ENCODE assay signal across 9 mouse cellular contexts in the genomic region with DNA sequence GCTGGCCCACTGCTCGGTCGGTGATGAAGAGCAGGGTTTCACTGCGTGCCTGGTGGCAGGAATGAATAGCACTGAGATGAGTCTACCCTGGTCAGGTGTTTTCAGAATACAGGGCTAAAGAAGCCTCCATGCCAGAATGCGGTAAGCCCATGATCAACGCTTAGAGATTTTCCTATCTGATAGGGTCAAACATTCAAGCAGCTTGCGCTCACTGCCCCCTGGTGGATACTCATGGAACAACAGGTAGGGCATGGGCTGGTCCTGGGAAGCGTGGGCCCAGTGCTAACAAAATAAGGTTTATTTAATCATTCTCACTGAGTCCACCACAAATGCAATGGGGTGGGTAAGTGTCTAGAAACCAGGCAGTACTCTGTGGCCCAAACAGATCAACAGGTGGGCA. TPM values are rescaled to one million over a fixed set of nuclear protein-coding genes. Genes with fewer than 3 reads are reported as not detected.
A peak's percentile ranks its signal among the peaks of the same experiment; 100 is the strongest.
DNase-seq lines count a peak whose midpoint lies in the region; ATAC-seq and TF ChIP-seq lines count a peak whose summit lies in the region.
"Had no signal": no experiment of that assay in that cellular context is flagged by ENCODE, and none has a peak within 500 bp of the region (broad histone marks: within the 10 kb centered on the region; RNA-seq: fewer than 3 reads in every experiment).

No protein-coding gene starts in this region.

- no peak overlapping the region for H3K4me3 ChIP-seq in E14TG2a.4 (replicated peaks; ENCODE audit: low read length)
- H3K4me3 ChIP-seq in embryonic facial prominence, embryonic 14.5 days (ENCODE audit: low read depth, low read length), result no peak overlapping the region
- H3K4me3 ChIP-seq in lung, embryonic 14.5 days (ENCODE audit: low read depth, low read length), result no peak overlapping the region
- H3K4me3 ChIP-seq: heart, embryonic 13.5 days had no signal

- H3K27ac ChIP-seq in embryonic facial prominence, embryonic 14.5 days (replicated peaks; ENCODE audit: low read depth, low read length), result no peak overlapping the region
- no peak overlapping the region for H3K27ac ChIP-seq in lung, embryonic 14.5 days (ENCODE audit: low read depth)
- H3K27ac ChIP-seq: heart, embryonic 13.5 days had no signal

- H3K36me3 ChIP-seq in E14TG2a.4 (ENCODE audit: insufficient read depth, low read length), result no peaks in the 10 kb centered on the region
- no peaks in the 10 kb centered on the region for H3K36me3 ChIP-seq in embryonic facial prominence, embryonic 14.5 days (ENCODE audit: control insufficient read depth, insufficient read depth, low read length)
- H3K36me3 ChIP-seq in lung, embryonic 14.5 days (ENCODE audit: insufficient read depth), result no peaks in the 10 kb centered on the region
- H3K36me3 ChIP-seq: heart, embryonic 13.5 days had no signal

- 28% methylated on average over 7 of the region's 7 CpGs for whole genome bisulfite sequencing in embryonic facial prominence, embryonic 14.5 days
- 26% methylated on average over 7 of the region's 7 CpGs for WGBS in lung, embryonic 14.5 days

- H3K9ac ChIP-seq in embryonic facial prominence, embryonic 14.5 days (ENCODE audit: low read depth, low read length), result no peak overlapping the region
- no peak overlapping the region for H3K9ac ChIP-seq in lung, embryonic 14.5 days
- H3K9ac ChIP-seq: heart, embryonic 13.5 days had no signal

- H3K9me3 ChIP-seq in E14TG2a.4 (ENCODE audit: low read length), result no peaks in the 10 kb centered on the region
- no peaks in the 10 kb centered on the region for H3K9me3 ChIP-seq in embryonic facial prominence, embryonic 14.5 days (ENCODE audit: control insufficient read depth, low read length)
- H3K9me3 ChIP-seq in lung, embryonic 14.5 days (ENCODE audit: low read depth, low read length), result no peaks in the 10 kb centered on the region
- H3K9me3 ChIP-seq: heart, embryonic 13.5 days had no signal

- intact Hi-C loops in heart, postnatal 14 days (cut with DNase I), result loop anchor here (2.0 kb wide), 1 partner anchor 40 kb away; no protein-coding TSS in a partner anchor

- TF ChIP-seq CTCF in E14TG2a.4 (conservative IDR thresholded peaks at IDR 0.05; ENCODE audit: low read length), result peak; percentile 97
- peak; percentile 99 for TF ChIP-seq CTCF in lung, embryonic 14.5 days (IDR thresholded peaks at IDR 0.05; ENCODE audit: low read depth)

- peaks cover 45% of the 10 kb centered on the region for H3K4me1 ChIP-seq in E14TG2a.4 (replicated peaks; ENCODE audit: low read depth, low read length)
- no peaks in the 10 kb centered on the region for H3K4me1 ChIP-seq in embryonic facial prominence, embryonic 14.5 days (ENCODE audit: control insufficient read depth, insufficient read depth, low read length)
- no peaks in the 10 kb centered on the region for H3K4me1 ChIP-seq in lung, embryonic 14.5 days (ENCODE audit: insufficient read depth)

- no peak overlapping the region for H3K4me2 ChIP-seq in embryonic facial prominence, embryonic 14.5 days (ENCODE audit: low read depth, low read length)
- no peak overlapping the region for H3K4me2 ChIP-seq in lung, embryonic 14.5 days
- H3K4me2 ChIP-seq: heart, embryonic 13.5 days had no signal

- DNase-seq in adrenal gland, postnatal 4 days (ENCODE audit: low spot score in 2 of 2), result peak; percentile 46 to 63
- peak; percentile 51 for DNase-seq in embryonic facial prominence, embryonic 14.5 days (ENCODE audit: low spot score)
- DNase-seq in heart, postnatal 14 days, result peak; percentile 78 to 88
- DNase-seq in kidney, postnatal 4 days, result peak; percentile 89 to 90
- DNase-seq in lung, embryonic 14.5 days, result peak; percentile 89
- peak; percentile 39 for DNase-seq in retina, adult 2 months (ENCODE audit: low read depth, low spot score)
- DNase-seq in thymus, postnatal 25 days, result peak; percentile 78

- H3K27me3 ChIP-seq in E14TG2a.4 (ENCODE audit: insufficient read depth, low read length), result peaks cover 3% of the 10 kb centered on the region; the same call in 1 of the 2 replicates
- no peaks in the 10 kb centered on the region for H3K27me3 ChIP-seq in embryonic facial prominence, embryonic 14.5 days (replicated peaks; ENCODE audit: control insufficient read depth, insufficient read depth, low read length)
- no peaks in the 10 kb centered on the region for H3K27me3 ChIP-seq in lung, embryonic 14.5 days (ENCODE audit: insufficient read depth, low read length)
- H3K27me3 ChIP-seq: heart, embryonic 13.5 days had no signal

- 0 out of 2 replicates have a peak, but pooled peaks have one; percentile 30 for ATAC-seq in embryonic facial prominence, embryonic 14.5 days (ENCODE audit: low read depth)
- ATAC-seq in lung, embryonic 14.5 days (ENCODE audit: insufficient read depth), result peak; percentile 21; the same call in 1 of the 2 replicates

RNA-seq across cellular contexts. Expression of gene C1qtnf2, which starts 18.6 kb away (rescaled TPM):
- 10 to 100 TPM; 17.6 to 20.7 TPM for total RNA-seq in adrenal gland, postnatal 4 days (2021)
- 32.3 and 32.7 TPM in 2 replicates for polyA plus RNA-seq in embryonic facial prominence, embryonic 14.5 days (2014; fragmentation: Nextera tagmentation; extraction: Ambion mirVana)
- total RNA-seq in heart, postnatal 14 days (2021), result 1 to 10 TPM; 10.0 TPM
- 2.1 and 2.2 TPM in 2 replicates for polyA plus RNA-seq in lung, embryonic 14.5 days (2014; fragmentation: Nextera tagmentation; extraction: Ambion mirVana)

RNA-seq across cellular contexts. Expression of gene Ccnjl, which starts 35.9 kb away (rescaled TPM):
- 10 to 100 TPM; 10.2 to 16.2 TPM for total RNA-seq in adrenal gland, postnatal 4 days (2021)
- polyA plus RNA-seq in embryonic facial prominence, embryonic 14.5 days (2014; fragmentation: Nextera tagmentation; extraction: Ambion mirVana), result 8.1 and 9.0 TPM in 2 replicates
- 1 to 10 TPM; 7.4 to 8.5 TPM for total RNA-seq in heart, postnatal 14 days (2021)
- polyA plus RNA-seq in lung, embryonic 14.5 days (2014; fragmentation: Nextera tagmentation; extraction: Ambion mirVana), result 28.1 and 32.9 TPM in 2 replicates

RNA-seq across cellular contexts. Expression of gene Slu7, which starts 59.1 kb away (rescaled TPM):
- total RNA-seq in adrenal gland, postnatal 4 days (2021), result 10 to 100 TPM; 50.2 to 53.5 TPM
- polyA plus RNA-seq in embryonic facial prominence, embryonic 14.5 days (2014; fragmentation: Nextera tagmentation; extraction: Ambion mirVana), result 46.2 and 54.1 TPM in 2 replicates
- 10 to 100 TPM; 28.4 to 29.0 TPM for total RNA-seq in heart, postnatal 14 days (2021)
- polyA plus RNA-seq in lung, embryonic 14.5 days (2014; fragmentation: Nextera tagmentation; extraction: Ambion mirVana), result 47.9 and 50.1 TPM in 2 replicates

Comparison
In these comparisons a context has a peak if more than half of its experiments do, and no peak if none do; other contexts are left out.
1. DNase-seq: peak in every context shown above with its lines; median percentile 90 in kidney, postnatal 4 days; 89 in lung, embryonic 14.5 days; 83 in heart, postnatal 14 days; 78 in thymus, postnatal 25 days; 54 in adrenal gland, postnatal 4 days; 51 in embryonic facial prominence, embryonic 14.5 days; 39 in retina, adult 2 months.